Mouse (Mus musculus) v-Abl transformed pro-B cells (cell line): ENCODE data around the gene Frmd7.

ENCODE experiments used
- in situ Hi-C, 2 experiments: fragments of 400-800 bp; cut with MboI; formaldehyde crosslinking; loops; one replicate each; pipeline ENCODE4 v1.15.1; 2025; ENCODE audit not compliant: unreplicated experiment in 2 of 2

Frmd7 gene

GRCm38 (mm10) chrX:50942610-50943009 is at the start of gene Frmd7:
TSS of gene Frmd7 (minus strand) at chrX:50942710.
- in situ Hi-C loops = no loop called here

DNA sequence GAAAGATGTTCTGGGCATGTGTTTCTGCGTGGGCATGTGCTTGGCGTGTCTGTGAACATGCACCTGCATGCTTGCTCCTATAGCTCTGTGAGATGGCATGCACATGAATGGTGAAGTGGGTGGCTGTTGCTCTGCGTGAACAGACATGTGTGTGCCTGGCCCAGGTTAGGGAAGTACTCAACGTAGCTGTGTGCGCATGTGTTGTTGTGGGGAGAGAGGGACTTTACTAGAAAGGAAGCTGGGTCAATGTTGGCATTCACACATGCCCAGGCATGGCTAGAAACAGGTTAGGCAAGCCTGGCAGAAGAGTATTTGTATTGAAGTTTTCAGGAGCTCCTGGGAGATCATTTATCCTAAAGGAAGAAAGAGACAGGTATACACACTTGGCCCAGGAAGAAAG is 48.8 kb upstream of the Frmd7 start:
- in situ Hi-C loops = no loop called here

GRCm38 (mm10) chrX:50989940-50990339 is 47.4 kb upstream of the Frmd7 start:
- in situ Hi-C loops = no loop called here

DNA sequence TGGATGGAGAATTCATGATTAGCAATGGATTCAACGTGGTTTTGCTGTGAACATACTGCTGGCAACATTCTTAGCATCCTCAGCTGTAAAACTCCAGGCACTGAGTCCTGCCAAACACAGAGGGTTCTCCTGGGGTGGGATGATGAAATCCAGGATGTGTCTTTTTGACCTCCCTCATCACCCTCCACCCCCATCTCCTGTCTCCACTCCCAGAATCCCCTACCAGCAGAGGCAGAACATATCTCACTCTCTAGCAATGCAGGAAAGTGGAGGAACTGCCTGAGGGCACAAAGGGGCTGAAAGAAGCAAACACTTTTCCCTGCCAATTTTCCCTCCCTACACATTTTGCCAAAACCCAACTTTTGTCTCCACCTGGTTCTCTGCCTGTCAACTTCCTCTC is 46.1 kb upstream of the Frmd7 start:
- in situ Hi-C loops = no loop called here

DNA sequence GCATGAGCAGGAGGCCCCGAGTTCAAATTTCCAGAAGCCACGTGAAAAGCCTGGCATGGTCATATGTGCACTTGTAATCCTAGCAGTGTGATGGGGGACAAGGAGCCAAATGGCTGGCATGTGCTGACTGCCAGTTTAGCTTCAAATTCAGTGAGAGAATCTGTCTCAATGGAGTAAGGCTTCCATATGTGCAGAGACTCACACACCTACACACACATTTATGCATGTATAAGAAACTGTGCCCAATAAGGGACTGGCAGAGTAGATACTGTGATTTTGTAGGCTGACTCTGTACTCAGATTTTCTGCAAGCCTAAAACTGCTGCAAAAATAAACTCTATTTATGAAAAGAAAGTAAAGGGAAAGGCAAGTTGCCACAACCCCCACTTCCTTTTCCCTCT is 35.9 kb upstream of the Frmd7 start:
- in situ Hi-C loops = no loop called here

- in situ Hi-C loops = no loop called here
Measured at GRCm38 (mm10) chrX:50972145-50972544, 29.6 kb upstream of the Frmd7 start.

DNA sequence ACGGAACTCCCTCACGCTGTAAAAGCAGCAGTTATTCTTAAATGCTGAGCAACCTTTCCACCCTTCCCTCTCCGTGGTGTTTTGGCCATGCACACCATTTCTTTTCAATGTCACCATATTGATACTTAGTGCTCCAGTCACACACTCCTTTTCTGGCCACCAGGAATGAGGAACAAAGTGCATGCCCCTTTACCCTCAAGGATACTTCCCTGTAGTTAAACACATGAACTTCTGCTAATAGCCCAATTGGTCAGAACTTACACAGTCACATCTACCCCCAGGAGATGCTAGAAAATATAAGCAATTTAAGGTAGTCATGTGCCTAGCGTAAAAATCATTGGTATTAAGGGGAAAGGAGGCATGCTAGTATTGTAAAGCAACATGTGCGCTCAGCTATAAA is 27.4 kb upstream of the Frmd7 start:
- in situ Hi-C loops = no loop called here

DNA sequence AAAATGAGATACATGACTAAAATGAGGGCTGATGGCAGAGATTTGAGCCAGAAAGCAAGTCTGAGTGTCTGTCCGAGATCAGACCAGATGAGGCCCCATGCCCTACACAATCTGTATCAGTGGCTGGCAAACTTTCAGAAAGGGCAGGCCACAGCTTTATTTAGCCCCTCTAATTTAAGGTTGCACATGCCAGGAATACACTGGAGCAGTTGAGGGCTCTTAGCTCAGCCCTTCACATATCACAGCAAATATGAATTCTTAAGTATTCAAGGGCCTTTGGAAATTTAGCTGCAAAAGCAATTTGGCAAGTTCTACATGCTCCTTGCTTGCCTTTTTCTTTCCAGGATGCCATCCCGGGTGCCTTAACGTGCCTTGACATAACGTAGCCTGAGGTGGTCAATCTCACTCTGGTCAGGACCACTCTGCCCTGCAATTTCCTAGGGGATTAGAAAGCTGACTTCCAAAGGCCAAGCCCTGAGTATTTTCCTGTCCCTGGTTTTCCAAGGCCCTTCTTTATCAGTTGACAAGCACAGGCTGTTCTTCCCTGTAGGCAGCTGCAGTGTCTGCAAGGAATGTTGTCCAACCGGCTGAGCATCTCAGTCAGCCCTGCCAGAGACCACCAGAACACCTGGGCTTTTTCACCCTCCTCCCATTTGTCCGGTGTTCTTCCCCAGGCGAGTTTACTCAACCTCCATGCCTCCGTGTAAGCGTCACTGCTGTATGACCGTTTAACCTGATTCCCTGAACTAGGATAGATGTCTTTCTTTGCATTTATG is 25.8 kb upstream of the Frmd7 start:
- in situ Hi-C loops = no loop called here

DNA sequence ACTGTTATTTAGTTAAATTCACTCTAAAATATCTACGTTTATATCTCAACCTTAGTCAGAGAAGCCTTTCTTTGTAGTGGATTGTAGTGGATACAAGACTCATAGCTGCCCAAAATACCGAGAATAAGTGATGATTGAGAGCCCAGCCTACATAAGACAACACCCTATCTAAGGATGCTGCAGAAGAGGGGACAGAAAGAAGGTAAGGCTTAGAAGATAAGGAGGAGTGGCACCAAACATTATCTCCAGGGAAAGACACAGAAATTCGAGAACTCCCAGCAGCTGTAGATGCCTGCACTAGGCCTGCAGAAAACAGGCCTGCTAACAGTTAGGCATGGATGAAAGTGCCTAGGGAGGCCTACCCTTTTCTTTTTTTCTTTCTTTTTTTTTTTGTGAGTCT is 22.6 kb upstream of the Frmd7 start:
- in situ Hi-C loops = no loop called here

- in situ Hi-C loops = no loop called here
Measured at GRCm38 (mm10) chrX:50962955-50963354, 20.4 kb upstream of the Frmd7 start.

DNA sequence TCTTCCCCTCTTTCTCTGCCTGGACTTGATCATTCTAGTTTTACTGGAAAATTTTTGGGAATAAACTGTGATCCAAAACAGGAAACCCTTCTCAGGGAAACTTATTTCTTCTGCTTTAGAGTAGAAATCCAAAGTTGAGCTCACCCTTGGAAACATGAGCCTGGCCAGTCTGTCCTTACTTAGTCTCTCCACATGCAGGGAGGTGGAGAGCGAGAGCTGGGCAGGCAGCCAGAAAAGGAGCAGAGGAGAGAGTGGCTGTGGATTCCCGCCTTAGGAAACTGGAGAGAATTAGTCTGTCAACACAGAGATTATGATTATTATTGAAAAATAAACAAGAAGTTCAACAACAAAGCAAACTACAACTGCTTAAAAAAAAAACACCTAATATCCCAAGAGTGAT is 6.1 kb upstream of the Frmd7 start:
- in situ Hi-C loops = no loop called here

DNA sequence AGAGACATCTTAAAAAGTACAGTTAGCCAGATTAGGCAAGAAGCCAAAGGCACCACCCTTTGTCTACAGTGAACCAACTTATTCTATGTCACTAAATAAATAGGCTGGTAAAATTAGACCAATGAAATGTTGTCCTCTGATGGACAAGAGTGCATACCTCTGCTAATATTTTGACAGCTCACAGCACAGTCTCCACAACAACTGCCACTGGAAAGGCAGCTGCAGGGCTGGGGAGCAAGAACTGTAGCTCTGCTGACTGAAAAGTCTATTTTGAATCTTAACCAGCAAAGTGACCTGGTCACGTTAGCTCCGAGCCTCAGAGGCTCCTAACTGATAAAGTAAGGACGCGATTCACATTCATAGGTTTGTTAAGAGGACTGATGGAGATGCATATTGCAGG is 5.6 kb upstream of the Frmd7 start:
- in situ Hi-C loops = no loop called here

- in situ Hi-C loops = no loop called here
Measured at GRCm38 (mm10) chrX:50937117-50937516, 5.4 kb downstream of the Frmd7 start.

DNA sequence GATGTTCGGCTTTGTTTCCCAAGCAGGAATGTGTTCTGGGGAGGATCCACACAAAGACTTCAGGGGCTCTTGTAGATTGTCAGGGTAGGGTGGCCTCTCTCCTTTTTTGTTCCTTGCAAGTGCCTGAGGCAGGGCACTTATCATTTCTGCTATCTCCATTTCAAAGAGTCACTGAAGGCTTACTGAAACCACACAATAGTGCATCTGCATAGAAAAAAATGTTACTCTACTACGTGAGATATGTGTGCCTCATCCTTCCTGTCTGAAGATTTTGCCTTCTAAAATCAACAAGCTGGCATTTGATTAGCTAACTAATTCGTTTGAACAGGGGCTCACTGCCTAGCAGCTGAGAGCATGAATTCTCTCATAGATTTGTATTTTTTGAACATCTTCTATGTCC is 12.2 kb downstream of the Frmd7 start:
- in situ Hi-C loops = no loop called here

GRCm38 (mm10) chrX:50926893-50927545 is 15.5 kb downstream of the Frmd7 start:
- in situ Hi-C loops = no loop called here

DNA sequence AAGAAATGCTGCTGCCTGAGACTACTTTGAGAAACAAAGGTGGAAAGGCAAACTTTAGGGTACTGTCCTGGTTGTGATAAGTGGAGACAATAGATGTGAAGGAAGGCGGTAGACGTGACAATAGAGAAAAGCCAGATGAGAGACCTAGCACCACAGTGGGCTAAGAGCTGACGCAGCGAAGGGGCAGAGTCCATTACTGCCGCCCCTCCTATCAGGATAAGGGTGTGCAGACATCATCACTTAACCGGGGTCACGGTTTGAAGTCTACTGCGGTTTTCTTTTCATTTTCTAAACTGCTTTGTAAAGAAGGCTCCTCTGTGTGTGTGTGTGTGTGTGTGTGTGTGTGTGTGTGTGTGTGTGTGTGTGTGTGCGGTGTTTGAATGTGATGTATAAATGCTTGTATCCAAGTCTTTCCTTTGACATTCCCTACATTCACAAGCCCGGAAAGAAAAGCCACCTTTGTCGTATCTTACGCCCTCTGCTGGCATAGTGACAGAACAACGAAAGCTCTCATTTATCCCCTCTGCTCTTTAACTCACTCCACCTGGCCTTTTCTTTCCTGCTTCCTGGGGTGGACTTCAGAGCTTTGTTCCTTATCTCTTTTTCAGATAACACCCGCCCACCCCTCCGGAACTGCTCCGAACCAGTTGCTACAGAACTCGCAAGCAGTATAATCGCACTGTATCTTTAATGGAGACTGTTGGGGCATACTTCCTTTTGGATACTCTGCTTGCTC is 17.7 kb downstream of the Frmd7 start:
- in situ Hi-C loops = no loop called here

GRCm38 (mm10) chrX:50918754-50919153 is 23.8 kb downstream of the Frmd7 start:
- in situ Hi-C loops = no loop called here

DNA sequence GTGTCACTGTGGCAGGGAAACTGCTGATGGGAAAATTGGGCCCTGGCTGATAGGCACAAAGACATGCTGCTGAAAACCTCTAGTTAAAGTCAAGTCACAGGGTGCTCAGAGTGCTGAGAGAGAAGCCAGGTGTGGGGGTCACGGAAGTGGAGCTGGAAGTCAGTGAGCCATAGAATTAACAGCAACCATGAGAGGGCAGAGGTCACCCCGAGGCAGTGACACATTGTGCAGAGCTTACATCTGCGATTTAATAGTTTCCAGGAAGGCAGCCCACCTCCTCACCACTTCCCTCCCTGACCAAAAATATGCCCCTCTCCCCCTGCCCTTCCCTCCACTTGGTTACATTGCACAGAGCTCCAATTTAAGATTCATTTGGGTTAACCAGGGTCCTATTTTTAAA is 25.1 kb downstream of the Frmd7 start:
- in situ Hi-C loops = no loop called here

GRCm38 (mm10) chrX:50909915-50910314 is 32.6 kb downstream of the Frmd7 start:
- in situ Hi-C loops = no loop called here

- in situ Hi-C loops = no loop called here
Measured at GRCm38 (mm10) chrX:50903497-50903896, 39.0 kb downstream of the Frmd7 start.

GRCm38 (mm10) chrX:50887999-50888398 is 54.5 kb downstream of the Frmd7 start:
- in situ Hi-C loops = loop anchor here (5.0 to 25.0 kb wide), 4 partner anchors 46 to 211 kb away; partner anchors contain the start of genes Rap2c (in 2 of the 2) and Stk26 (in 1 of the 2)
